Comparison of ENCODE assay signal across 22 mouse cellular contexts in genomic region chr7:95558589-95558988, GRCm38 (mm10).
DNase-seq lines count a peak whose midpoint lies in the region; ATAC-seq and TF ChIP-seq lines count a peak whose summit lies in the region.
"Had no signal": no experiment of that assay in that cellular context is flagged by ENCODE, and none has a peak within 500 bp of the region (broad histone marks: within the 10 kb centered on the region; RNA-seq: fewer than 3 reads in every experiment).

No protein-coding gene starts in this region.

- no peak for ATAC-seq in midbrain, embryonic 11.5 days (ENCODE audit: low FRiP score)
- ATAC-seq in erythroid progenitor cell, adult 5-6 weeks (replicated peaks; ENCODE audit: low FRiP score, poor library complexity, severe bottlenecking) = no peak
- ATAC-seq: activated CD4-positive, CD25-positive, alpha-beta regulatory T cell, adult 4 months; CD4-positive, CD25-positive, alpha-beta regulatory T cell, adult 4 months; Patski had no signal

- no peak overlapping the region for H3K4me2 ChIP-seq in midbrain, embryonic 11.5 days
- no peak overlapping the region for H3K4me2 ChIP-seq in myocyte (ENCODE audit: low read depth)

- WGBS in midbrain, embryonic 11.5 days = 81% methylated on average over 2 of the region's 2 CpGs
- 77% methylated on average over 2 of the region's 2 CpGs for WGBS in midbrain, embryonic 10.5 days

- H3K4me3 ChIP-seq in midbrain, embryonic 11.5 days (ENCODE audit: low read depth, low read length) = no peak overlapping the region
- H3K4me3 ChIP-seq in midbrain, embryonic 10.5 days = no peak overlapping the region
- no peak overlapping the region for H3K4me3 ChIP-seq in myocyte

- DNase-seq in midbrain, embryonic 11.5 days (ENCODE audit: low spot score, missing footprints) = peak; percentile 23
- DNase-seq in midbrain, embryonic 10.5 days (ENCODE audit: low spot score) = no peak
- DNase-seq in MN1 (ENCODE audit: low spot score) = peak; percentile 5
- no peak for DNase-seq in spleen, adult 18-20 months
- DNase-seq: adrenal gland, adult 2 months; adrenal gland, adult 8-10 months; adrenal gland, postnatal 10 days; adrenal gland, postnatal 14 days; adrenal gland, postnatal 25 days; adrenal gland, postnatal 36 days; B cell, adult 2 months; cerebellum, adult 11 months; cerebellum, adult 11-12 months; cerebellum, adult 18-20 months; cerebellum, adult 2 months had no signal

- H3K9ac ChIP-seq in midbrain, embryonic 11.5 days (ENCODE audit: low read length) = no peak overlapping the region

- H3K9me3 ChIP-seq in midbrain, embryonic 11.5 days (ENCODE audit: control insufficient read depth, low read length) = no peaks in the 10 kb centered on the region
- no peaks in the 10 kb centered on the region for H3K9me3 ChIP-seq in midbrain, embryonic 10.5 days (replicated peaks)

- H3ac ChIP-seq in myocyte (ENCODE audit: control insufficient read depth, insufficient read length) = no peak overlapping the region

- no peaks in the 10 kb centered on the region for H3K36me3 ChIP-seq in midbrain, embryonic 11.5 days (ENCODE audit: control insufficient read depth, insufficient read depth, low read length)
- no peaks in the 10 kb centered on the region for H3K36me3 ChIP-seq in midbrain, embryonic 10.5 days
- H3K36me3 ChIP-seq in myocyte (ENCODE audit: control insufficient read depth, insufficient read depth) = no peaks in the 10 kb centered on the region
- H3K36me3 ChIP-seq: G1E had no signal

- no peaks in the 10 kb centered on the region for H3K79me2 ChIP-seq in myocyte (ENCODE audit: control insufficient read depth, insufficient read depth)

- no peak overlapping the region for H3K27ac ChIP-seq in midbrain, embryonic 11.5 days (ENCODE audit: low read depth, low read length)
- no peak overlapping the region for H3K27ac ChIP-seq in midbrain, embryonic 10.5 days (replicated peaks)

- no peaks in the 10 kb centered on the region for H3K27me3 ChIP-seq in midbrain, embryonic 11.5 days (ENCODE audit: control insufficient read depth, insufficient read depth, low read length)
- no peaks in the 10 kb centered on the region; the same call in 1 of the 2 replicates for H3K27me3 ChIP-seq in midbrain, embryonic 10.5 days (ENCODE audit: low read depth, poor library complexity, severe bottlenecking)
- H3K27me3 ChIP-seq in myocyte (ENCODE audit: control insufficient read depth, insufficient read depth, insufficient read length) = no peaks in the 10 kb centered on the region
- H3K27me3 ChIP-seq: CH12.LX had no signal

- H3K4me1 ChIP-seq in midbrain, embryonic 11.5 days (ENCODE audit: control insufficient read depth, insufficient read depth, low read length) = no peaks in the 10 kb centered on the region
- no peaks in the 10 kb centered on the region; the same call in 1 of the 2 replicates for H3K4me1 ChIP-seq in midbrain, embryonic 10.5 days

- no peak for TF ChIP-seq POLR2A in myocyte (IDR thresholded peaks at IDR 0.05; ENCODE audit: insufficient read length, low read depth)

TF ChIP-seq in myocyte, 11 proteins besides CTCF, POLR2A, EP300 and RAD21:
- no peak for TF ChIP-seq USF1 (IDR thresholded peaks at IDR 0.05; ENCODE audit: low read depth)
- TF ChIP-seq MAX (IDR thresholded peaks at IDR 0.05; ENCODE audit: low read depth) = no peak
- TF ChIP-seq CEBPB (IDR thresholded peaks at IDR 0.05; ENCODE audit: insufficient read depth, poor library complexity, severe bottlenecking) = peak; percentile 91

Comparison
In these comparisons a context has a peak if more than half of its experiments do, and no peak if none do; other contexts are left out.
1. DNase-seq: peak in midbrain, embryonic 11.5 days (single experiment) and MN1 (single experiment); none in midbrain, embryonic 10.5 days (single experiment) and spleen, adult 18-20 months (0 of 2).